Mouse (Mus musculus) midbrain, embryonic 10.5 days (tissue): ENCODE measurements around the gene Fam135a. TPM values are rescaled to one million over a fixed set of nuclear protein-coding genes. Genes with fewer than 3 reads are reported as not detected.

Experiments
- DNase-seq: peaks from one replicate; pipeline ENCODE4 v3.0.0-alpha.2; 2017; ENCODE audit warnings: low spot score
- H3K27ac ChIP-seq: fragments of 300-500 bp; sonication (generic); replicated peaks from 2 replicates; pipeline ENCODE4 v1.5.1; 2016; ENCODE audit warnings: mild to moderate bottlenecking
- H3K27me3 ChIP-seq: fragments of 300-500 bp; sonication (generic); 2 replicates; pipeline ENCODE4 v1.6.1; 2016; ENCODE audit warnings: low read depth, mild to moderate bottlenecking; ENCODE audit not compliant: poor library complexity, severe bottlenecking
- H3K36me3 ChIP-seq: fragments of 300-500 bp; sonication (generic); 2 replicates; pipeline ENCODE4 v1.6.1; 2016; ENCODE audit warnings: mild to moderate bottlenecking, moderate library complexity
- H3K4me1 ChIP-seq: fragments of 300-500 bp; sonication (generic); 2 replicates; pipeline ENCODE4 v1.6.1; 2016
- H3K4me3 ChIP-seq: fragments of 300-500 bp; sonication (generic); 2 replicates; pipeline ENCODE4 v1.5.1; 2016; ENCODE audit warnings: mild to moderate bottlenecking, moderate library complexity
- H3K9me3 ChIP-seq: fragments of 300-500 bp; sonication (generic); replicated peaks from 2 replicates; pipeline ENCODE4 v1.6.1; 2016; ENCODE audit warnings: mild to moderate bottlenecking
- WGBS: fragments of 180-500 bp; shearing (Covaris S2); methylation state at CpG from one replicate; pipeline ENCODE4 v1.1.7; 2016; 5-methylcytosine and 5-hydroxymethylcytosine counted together
- polyA plus RNA-seq: library from polyadenylated mRNA; unstranded; fragments of >200 nt; fragmentation: Nextera tagmentation; extraction: Ambion mirVana; gene quantifications from 2 replicates; pipeline ENCODE4 v1.2.1, GENCODE M21; 2016

The Fam135a gene
- polyA plus RNA-seq, 1 experiment from 2014 or later, result 35.8 TPM

DNA sequence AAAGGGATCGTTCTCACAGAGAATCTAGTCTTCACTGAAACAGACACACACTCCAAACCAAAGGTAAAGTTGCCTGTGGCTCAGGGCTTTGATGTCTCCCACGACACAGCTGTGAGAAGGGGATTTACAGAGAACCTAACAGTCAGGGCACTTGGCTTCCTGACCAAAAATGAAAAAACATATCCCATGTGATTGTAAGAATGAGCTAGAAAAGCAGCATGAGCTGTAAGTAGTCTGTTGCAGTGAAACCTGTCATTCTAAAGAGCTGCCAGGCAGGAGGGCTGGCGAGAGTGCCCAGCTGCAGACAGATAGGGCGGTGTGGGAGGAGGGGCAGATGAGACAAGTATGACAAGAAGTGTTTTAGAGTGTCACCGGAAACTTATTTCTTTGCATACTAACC lies 54.5 kb downstream of the Fam135a start:
- no peaks in the 10 kb centered on the region for H3K9me3 ChIP-seq
- no peak overlapping the region for H3K4me3 ChIP-seq
- H3K36me3 ChIP-seq, result peaks cover 24% of the 10 kb centered on the region; the same call in 1 of the 2 replicates
- WGBS, result 85% methylated on average over 5 of the region's 5 CpGs
- H3K27ac ChIP-seq, result no peak overlapping the region
- no peak for DNase-seq
- no peaks in the 10 kb centered on the region for H3K27me3 ChIP-seq
- no peaks in the 10 kb centered on the region for H3K4me1 ChIP-seq

DNA sequence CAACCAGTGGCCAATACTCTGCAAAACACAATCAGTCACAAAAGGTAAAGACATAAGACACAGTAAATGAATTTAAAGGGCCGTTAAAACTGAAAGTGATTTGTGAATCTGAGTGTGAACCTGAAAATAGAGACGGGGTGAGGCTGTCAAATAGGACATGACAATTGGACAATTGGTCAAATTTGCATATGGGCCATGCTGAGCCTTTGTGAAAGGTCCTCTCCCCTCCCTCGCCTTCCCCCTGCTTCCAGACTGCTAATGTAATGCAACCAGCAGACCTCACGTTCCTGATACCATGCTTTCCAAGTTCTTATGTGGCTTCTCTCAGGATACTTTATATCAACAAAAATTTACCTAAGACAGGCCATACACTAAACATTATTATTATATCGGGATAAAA lies 57.1 kb downstream of the Fam135a start:
- 71% methylated on average over 5 of the region's 5 CpGs for WGBS
- Histone ChIP-seq H3K9me3 (no peaks in the 10 kb centered on the region), H3K4me1 (no peaks in the 10 kb centered on the region), H3K36me3 (peaks cover 25% of the 10 kb centered on the region), H3K4me3 (no peak overlapping the region), H3K27me3 (no peaks in the 10 kb centered on the region), H3K27ac (no peak overlapping the region)
- DNase-seq, result no peak

DNA sequence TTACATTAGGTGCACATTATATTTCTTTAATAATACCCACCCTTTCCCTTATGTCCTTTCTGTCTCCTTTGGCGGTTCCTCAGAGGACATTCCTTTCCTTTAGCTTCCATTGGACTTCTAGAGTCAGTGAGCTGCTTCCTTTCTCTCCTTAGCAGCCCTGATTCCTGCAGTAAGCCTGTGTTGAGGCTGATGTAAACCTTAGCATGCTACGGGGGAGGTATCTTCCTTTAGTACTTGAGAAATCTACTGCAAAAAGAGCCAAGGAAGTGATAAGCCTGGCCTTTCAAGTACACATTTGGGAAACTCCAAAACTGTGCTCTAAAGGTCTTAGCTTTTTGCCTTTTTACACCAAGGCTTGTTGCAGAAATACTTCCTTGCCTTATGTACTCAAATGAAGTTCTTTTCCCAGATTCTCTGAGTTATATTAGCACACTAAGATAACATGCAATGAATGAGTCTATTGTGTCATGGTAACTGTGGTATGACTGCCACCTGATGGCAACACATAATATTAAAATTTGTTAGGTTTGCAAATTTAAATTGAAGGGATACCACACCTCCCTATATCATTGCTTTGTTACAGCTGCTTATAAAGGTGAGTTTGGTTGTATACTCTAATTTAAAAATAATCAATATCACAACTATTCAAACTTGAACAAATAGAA lies 66.2 kb downstream of the Fam135a start:
- Histone ChIP-seq H3K9me3 (no peaks in the 10 kb centered on the region), H3K36me3 (peaks cover 27% of the 10 kb centered on the region), H3K27me3 (no peaks in the 10 kb centered on the region), H3K4me1 (no peaks in the 10 kb centered on the region), H3K4me3 (no peak overlapping the region), H3K27ac (no peak overlapping the region)
- WGBS, result 91% methylated on average over 2 of the region's 2 CpGs
- DNase-seq, result no peak

DNA sequence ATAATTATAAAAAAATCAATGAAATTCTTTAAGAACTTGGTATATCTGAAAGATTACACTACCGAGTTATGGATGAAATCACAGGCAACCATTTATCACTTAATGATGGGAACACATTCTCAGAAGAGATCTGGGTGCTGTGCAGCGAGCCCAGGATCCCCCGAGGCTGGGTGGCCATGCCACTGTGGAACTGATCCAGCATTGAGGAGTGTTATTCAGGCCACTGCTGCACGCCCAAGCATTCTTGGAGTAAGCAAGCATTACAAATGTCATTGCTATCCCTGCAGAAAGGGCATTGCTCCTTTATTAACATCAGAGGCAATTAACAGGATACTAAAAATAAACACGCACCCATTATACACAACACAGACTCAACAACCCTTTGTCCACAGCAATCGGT lies 89.3 kb downstream of the Fam135a start:
- 93% methylated on average over 6 of the region's 6 CpGs for WGBS

DNA sequence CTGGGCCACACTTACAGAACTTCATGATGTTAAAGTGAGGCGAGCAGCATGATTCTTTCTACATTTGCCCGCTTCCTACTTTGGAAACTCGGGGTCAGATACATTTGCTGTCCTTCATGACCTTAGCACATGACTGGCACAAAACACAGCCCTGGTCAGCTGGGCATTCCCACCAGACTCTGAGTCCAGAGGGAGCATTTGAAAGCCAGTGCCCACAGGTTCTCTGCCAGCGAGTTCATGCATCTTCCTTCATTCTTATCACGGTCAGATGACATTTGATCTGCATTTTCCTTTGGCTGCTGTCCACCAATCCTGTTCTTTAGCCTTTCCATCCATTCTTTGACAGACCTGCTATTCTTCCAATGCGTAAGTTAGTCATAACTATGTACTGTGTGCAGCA lies 90.1 kb downstream of the Fam135a start:
- DNase-seq, result no peak
- peaks cover 17% of the 10 kb centered on the region for H3K36me3 ChIP-seq
- H3K9me3 ChIP-seq, result no peaks in the 10 kb centered on the region
- no peaks in the 10 kb centered on the region for H3K4me1 ChIP-seq
- no peak overlapping the region for H3K4me3 ChIP-seq
- no peaks in the 10 kb centered on the region for H3K27me3 ChIP-seq
- no peak overlapping the region for H3K27ac ChIP-seq
- WGBS, result 91% methylated on average over 6 of the region's 6 CpGs

More for the DNA sequence above, 89.3 kb downstream of the Fam135a start:
- Histone ChIP-seq H3K36me3 (peaks cover 17% of the 10 kb centered on the region), H3K4me3 (no peak overlapping the region), H3K27ac (no peak overlapping the region), H3K4me1 (no peaks in the 10 kb centered on the region), H3K27me3 (no peaks in the 10 kb centered on the region), H3K9me3 (no peaks in the 10 kb centered on the region)
- no peak for DNase-seq

DNA sequence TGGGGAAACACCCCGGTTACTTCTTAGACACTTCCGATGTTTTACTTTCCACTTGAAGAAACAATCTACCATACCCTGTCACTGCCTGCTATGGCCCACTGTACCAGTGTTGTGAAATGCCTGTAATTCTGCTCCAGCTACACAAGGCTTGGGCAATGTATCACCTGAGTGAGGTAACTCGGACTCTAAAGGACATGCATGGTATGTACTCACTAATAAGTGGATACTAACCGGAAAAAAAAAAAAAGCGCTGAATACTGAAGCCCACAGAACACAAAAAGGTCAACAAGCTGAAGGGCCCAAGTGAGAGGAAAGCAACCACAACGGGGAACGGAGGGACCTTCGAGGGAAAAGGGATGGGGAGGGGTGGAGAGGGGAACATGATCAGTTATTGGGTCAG lies 92.5 kb downstream of the Fam135a start:
- DNase-seq, result no peak
- H3K9me3 ChIP-seq, result no peaks in the 10 kb centered on the region
- no peak overlapping the region for H3K27ac ChIP-seq
- WGBS, result 86% methylated on average over 8 of the region's 8 CpGs
- H3K4me3 ChIP-seq, result no peak overlapping the region
- peaks cover 5% of the 10 kb centered on the region for H3K36me3 ChIP-seq
- H3K4me1 ChIP-seq, result peaks cover 7% of the 10 kb centered on the region
- no peaks in the 10 kb centered on the region for H3K27me3 ChIP-seq

DNA sequence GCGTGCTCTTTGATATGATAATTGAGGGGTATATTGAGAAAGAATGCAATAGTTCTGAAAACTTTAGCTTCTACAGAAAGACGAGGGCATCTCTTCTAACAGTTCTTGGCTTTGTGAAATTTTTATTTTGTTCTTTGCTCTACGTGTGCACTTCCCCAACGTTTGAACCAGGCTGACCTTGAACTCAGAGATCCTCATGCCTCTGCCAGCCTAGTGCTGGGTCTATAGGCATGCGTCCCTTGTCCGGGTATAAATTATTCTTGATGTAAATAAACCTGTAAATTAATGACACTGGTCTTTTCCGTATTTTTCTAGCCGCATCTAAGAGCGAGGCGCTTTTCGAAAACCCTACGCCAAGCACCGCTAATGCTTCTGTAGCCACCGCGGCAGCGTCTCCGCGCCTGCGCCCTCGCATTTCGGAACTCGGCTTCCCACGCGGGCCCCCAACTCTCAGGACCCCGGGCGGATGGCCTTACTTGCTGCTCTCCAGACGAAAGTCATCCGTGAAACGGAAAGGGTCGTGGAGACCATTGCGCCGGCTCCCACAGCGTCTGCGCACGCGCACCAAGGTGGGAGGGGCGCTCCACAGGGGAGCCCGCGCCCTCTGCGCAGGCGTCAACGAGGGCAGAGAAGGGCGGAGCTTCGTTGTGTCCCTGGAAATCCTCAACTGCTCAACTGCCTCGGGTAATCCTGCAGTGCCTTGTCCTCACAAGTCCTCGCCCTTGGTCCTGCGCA lies 94.9 kb downstream of the Fam135a start, which contains the start of gene Sdhaf4:
Sdhaf4 (minus strand) TSS at position 587 of the 735 bp plus-strand sequence.
- H3K36me3 ChIP-seq, result peaks cover 27% of the 10 kb centered on the region
- 2% methylated on average over 47 of the region's 47 CpGs for WGBS
- DNase-seq, result peak; percentile 92
- peak within 1 kb of the TSS; percentile 79 for H3K4me3 ChIP-seq
- no peaks in the 10 kb centered on the region for H3K9me3 ChIP-seq
- no peaks in the 10 kb centered on the region for H3K27me3 ChIP-seq
- H3K27ac ChIP-seq, result peak within 1 kb of the TSS; percentile 95
- peaks cover 7% of the 10 kb centered on the region for H3K4me1 ChIP-seq

DNA sequence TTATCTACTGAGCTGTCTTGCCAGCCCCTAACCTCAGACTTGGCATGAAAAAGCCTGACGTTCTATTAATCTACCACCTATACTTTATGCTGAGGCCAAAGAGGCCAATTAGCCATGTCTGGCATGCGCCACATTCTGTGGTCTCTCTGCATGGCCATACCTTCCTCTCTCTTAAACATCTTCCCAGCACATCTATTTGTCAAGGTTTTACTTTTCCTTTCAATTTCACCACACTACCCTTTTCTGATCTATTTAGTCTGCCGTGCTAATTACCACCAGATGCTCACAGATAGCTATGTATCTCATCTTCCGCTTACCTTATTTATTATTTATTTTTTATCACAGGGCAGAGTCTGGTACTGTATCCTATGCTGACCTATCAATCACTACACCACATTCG lies 100.8 kb downstream of the Fam135a start:
- H3K4me3 ChIP-seq, result no peak overlapping the region
- 97% methylated on average over 5 of the region's 5 CpGs for whole genome bisulfite sequencing
- H3K27me3 ChIP-seq, result no peaks in the 10 kb centered on the region
- H3K36me3 ChIP-seq, result peaks cover 72% of the 10 kb centered on the region
- peaks cover under 1% of the 10 kb centered on the region for H3K4me1 ChIP-seq
- no peaks in the 10 kb centered on the region for H3K9me3 ChIP-seq
- no peak overlapping the region for H3K27ac ChIP-seq
- no peak for DNase-seq

DNA sequence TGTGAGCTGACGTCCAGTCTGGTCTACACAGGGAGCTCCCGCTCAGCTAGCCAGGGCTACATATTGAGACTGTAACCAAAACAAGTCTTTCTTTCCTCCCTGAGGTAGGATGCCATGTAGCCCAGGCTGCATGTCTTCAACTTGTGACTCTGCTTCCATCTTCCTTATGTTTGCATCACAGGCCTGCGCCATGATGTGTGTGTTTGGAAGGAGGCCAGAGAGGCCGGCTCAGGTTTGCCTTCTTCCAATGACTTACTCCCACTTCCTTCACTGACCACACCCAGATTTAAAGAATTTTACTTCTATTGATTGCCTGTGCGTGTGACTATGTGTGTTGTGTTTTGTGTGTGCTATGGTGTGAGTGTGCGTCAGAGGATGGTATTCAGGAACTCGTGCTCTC lies 101.3 kb downstream of the Fam135a start:
- Histone ChIP-seq H3K27ac (no peak overlapping the region), H3K4me3 (no peak overlapping the region), H3K27me3 (no peaks in the 10 kb centered on the region), H3K4me1 (no peaks in the 10 kb centered on the region), H3K36me3 (peaks cover 72% of the 10 kb centered on the region), H3K9me3 (no peaks in the 10 kb centered on the region)
- no peak for DNase-seq
- 95% methylated on average over 7 of the region's 7 CpGs for WGBS

DNA sequence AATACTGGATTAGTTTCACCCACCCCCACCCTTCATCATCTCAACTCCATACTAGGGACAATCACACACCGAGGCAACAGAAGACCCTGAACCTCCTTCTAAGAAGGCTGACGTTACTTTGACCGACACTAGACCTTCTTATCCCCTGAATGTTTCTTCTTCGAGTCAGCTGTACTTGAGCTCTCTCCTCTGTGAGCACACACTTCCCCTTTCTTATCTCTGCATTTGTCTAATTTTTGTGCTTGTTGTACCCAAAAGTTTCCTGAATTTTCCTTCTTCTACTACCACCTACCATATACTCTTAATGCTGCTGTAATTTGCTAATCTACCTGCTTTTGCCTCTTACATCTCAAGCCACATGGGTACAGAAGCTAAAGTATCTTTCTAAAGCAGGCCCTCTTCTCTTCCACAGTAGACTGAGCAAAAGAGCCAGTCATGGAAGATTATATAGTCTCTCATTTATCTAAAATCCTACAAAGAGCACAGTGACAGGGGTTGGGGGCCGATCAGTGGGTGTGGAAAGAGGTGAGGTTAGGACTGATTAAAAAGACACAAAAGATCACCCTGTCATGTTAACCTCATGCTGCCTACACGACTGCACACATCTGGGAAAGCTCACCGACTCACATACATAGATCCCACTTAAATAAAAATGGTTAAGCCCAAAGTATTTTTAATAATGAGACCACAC lies 101.9 kb downstream of the Fam135a start:
- H3K9me3 ChIP-seq, result no peaks in the 10 kb centered on the region
- H3K4me3 ChIP-seq, result no peak overlapping the region
- no peak overlapping the region for H3K27ac ChIP-seq
- H3K36me3 ChIP-seq, result peaks cover 72% of the 10 kb centered on the region
- H3K27me3 ChIP-seq, result no peaks in the 10 kb centered on the region
- H3K4me1 ChIP-seq, result no peaks in the 10 kb centered on the region
- 92% methylated on average over 7 of the region's 7 CpGs for WGBS
- DNase-seq, result no peak

DNA sequence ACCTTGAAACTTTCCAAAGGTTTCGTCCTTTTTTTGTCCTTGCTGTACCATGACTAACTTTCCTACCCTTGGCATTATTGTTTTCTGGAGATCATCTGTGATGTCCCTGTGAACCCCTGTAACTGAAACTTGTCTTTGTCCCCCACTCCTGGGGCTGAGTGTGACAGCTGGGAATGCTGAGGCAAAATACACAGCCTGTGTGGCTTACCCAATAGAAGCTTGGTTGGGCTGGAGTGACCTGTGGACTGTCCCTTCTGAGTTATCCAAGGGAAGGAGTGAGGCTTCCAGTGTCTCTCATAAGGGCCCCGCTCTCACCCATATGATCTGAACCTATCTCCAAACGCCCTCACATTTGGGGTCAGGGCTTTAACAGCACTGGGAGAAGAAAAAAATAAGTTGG lies 102.6 kb downstream of the Fam135a start:
- WGBS, result 88% methylated on average over 3 of the region's 3 CpGs
- no peaks in the 10 kb centered on the region for H3K4me1 ChIP-seq
- H3K36me3 ChIP-seq, result peaks cover 66% of the 10 kb centered on the region
- H3K4me3 ChIP-seq, result no peak overlapping the region
- H3K9me3 ChIP-seq, result no peaks in the 10 kb centered on the region
- no peaks in the 10 kb centered on the region for H3K27me3 ChIP-seq
- H3K27ac ChIP-seq, result no peak overlapping the region
- DNase-seq, result no peak

DNA sequence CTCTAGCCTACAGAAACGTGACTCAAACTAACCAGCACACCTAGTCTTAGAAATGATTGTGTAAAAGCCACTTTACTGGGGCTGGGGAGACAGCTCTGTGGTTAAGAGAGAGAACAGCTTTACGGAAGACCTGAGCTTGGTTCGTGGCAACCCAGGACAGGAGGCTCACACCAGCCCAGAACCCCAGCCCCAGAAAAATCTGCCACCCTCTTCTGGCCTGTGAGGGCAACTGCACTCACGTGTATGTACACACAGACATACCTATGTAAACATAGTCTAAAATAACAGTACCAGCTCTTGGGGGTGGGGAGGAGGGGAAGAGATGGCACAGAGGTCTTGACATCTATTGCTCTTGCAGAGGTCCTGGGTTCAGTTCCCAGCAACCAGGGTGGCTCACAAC lies 104.7 kb downstream of the Fam135a start:
- WGBS, result 91% methylated on average over 4 of the region's 4 CpGs
- no peaks in the 10 kb centered on the region for H3K9me3 ChIP-seq

DNA sequence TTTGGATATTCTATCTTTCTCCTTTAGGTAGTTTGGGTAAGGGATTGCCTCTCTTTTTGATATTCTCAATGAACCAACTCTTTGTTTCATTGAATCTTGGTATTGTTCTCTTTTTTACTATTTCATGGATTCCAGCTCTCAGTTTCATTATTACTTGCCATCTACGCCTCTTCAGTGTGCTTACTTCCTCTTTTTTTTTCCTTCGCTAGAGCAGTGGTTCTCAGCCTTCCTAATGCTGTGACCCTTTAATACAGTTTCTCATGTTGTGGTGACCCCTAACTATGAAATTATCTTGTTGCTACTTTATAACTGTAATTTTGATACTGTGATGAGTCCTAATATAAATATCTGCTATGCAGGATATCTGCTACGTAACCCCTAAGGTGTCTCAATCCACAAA lies 117.0 kb downstream of the Fam135a start:
- Histone ChIP-seq H3K27ac (no peak overlapping the region), H3K4me3 (no peak overlapping the region), H3K27me3 (no peaks in the 10 kb centered on the region), H3K4me1 (no peaks in the 10 kb centered on the region), H3K36me3 (no peaks in the 10 kb centered on the region), H3K9me3 (no peaks in the 10 kb centered on the region)
- 93% methylated on average over 3 of the region's 3 CpGs for WGBS
- DNase-seq, result no peak

More for the DNA sequence above, 104.7 kb downstream of the Fam135a start:
- Histone ChIP-seq H3K36me3 (peaks cover 47% of the 10 kb centered on the region), H3K27me3 (no peaks in the 10 kb centered on the region), H3K27ac (no peak overlapping the region), H3K4me1 (no peaks in the 10 kb centered on the region), H3K4me3 (no peak overlapping the region)
- no peak for DNase-seq
